Mouse (Mus musculus): ENCODE results near the gene Olfr782. TPM values are rescaled to one million over a fixed set of nuclear protein-coding genes. Genes with fewer than 3 reads are reported as not detected.
"Not testable (repeated sequence)": the region's sequence is repeated elsewhere in the genome, so short reads cannot be mapped to it uniquely, and the experiment has no call there.

Gene Olfr782
- polyA plus RNA-seq (2015; fragmentation: Nextera tagmentation; extraction: Ambion mirVana): not detected in 2 replicates

DNA sequence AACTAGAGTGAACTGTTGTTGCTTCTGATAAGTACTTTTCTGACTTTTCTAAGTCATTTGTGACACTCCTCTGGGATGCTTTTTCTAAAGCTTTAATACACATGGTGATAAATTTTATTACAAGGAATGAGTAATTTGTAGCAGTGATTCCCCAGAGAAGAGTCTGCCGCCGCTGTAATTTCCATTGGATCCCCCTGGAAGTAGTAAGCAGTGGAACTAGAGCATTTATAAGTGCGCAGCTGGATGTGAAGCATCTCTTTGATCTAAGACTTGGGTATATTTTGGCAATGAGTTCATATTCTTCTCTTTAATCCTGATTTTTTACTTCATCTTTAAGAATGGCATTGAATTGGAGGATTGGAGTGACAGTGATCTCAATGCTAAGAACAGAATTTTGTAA, at the start of gene Olfr782:
Olfr782 (plus strand) TSS at position 301 of the 400 bp plus-strand sequence.
- Histone ChIP-seq H3K27ac (no peak within 1 kb of the TSS), H3K36me3 (replicated peaks) (no peaks in the 10 kb centered on the region), H3K9ac (no peak within 1 kb of the TSS), H3K27me3 (replicated peaks) (no peaks in the 10 kb centered on the region), H3K9me3 (no peaks in the 10 kb centered on the region), H3K4me1 (no peaks in the 10 kb centered on the region), H3K4me2 (no peak within 1 kb of the TSS), H3K4me3 (no peak within 1 kb of the TSS)
- 89% methylated on average over 3 of the region's 3 CpGs for WGBS
- no peak for ATAC-seq (replicated peaks)

DNA sequence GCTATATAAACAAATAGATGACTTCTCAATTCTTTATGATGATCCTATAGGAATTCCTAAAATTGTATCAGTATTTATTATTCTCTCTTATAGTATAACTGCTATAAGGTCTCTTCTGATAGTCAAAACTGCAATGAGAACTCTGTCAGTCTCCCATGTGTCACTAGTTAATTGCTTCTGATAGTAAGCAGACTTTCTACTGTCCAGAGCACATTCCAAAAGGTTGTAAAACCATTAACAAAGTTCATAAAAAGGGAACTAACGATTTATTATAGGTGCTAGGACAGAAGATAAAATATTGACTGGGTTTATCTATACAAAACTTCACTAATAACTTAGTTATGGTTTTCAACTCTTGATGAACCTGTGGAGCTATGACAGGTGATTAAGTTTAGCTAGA, 35.7 kb upstream of the Olfr782 start:
- H3K4me1 ChIP-seq; H3K9ac ChIP-seq; H3K36me3 ChIP-seq (replicated peaks); H3K27me3 ChIP-seq (replicated peaks); H3K27ac ChIP-seq; H3K4me2 ChIP-seq; H3K4me3 ChIP-seq; ATAC-seq (replicated peaks); H3K9me3 ChIP-seq: not testable (repeated sequence)
- WGBS: 62% methylated on average over 1 of the region's 1 CpGs

DNA sequence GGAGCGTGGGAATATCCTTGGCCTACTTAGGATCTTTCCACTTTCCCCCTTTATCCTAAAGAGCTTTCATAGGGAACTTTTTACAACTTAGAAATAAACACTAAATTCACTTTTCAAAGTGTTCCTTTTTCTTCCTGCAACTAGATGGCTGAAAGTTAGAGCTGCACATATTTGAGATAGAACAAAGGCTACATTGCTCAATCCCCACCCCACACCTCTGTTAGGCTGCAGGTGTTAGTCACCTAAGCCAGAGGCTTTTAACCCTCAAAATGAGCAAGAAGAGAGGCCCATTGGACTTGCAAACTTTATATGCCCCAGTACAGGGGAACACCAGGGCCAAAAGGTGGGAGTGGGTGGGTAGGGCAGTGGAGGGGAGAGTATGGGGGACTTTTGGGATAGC, 35.1 kb upstream of the Olfr782 start:
- H3K9me3 ChIP-seq; H3K27ac ChIP-seq; H3K9ac ChIP-seq; ATAC-seq (replicated peaks); H3K4me2 ChIP-seq; H3K27me3 ChIP-seq (replicated peaks); H3K4me1 ChIP-seq; H3K36me3 ChIP-seq (replicated peaks); H3K4me3 ChIP-seq: not testable (repeated sequence)
- no CpG with 5 or more reads among the region's 1 CpGs for WGBS

DNA sequence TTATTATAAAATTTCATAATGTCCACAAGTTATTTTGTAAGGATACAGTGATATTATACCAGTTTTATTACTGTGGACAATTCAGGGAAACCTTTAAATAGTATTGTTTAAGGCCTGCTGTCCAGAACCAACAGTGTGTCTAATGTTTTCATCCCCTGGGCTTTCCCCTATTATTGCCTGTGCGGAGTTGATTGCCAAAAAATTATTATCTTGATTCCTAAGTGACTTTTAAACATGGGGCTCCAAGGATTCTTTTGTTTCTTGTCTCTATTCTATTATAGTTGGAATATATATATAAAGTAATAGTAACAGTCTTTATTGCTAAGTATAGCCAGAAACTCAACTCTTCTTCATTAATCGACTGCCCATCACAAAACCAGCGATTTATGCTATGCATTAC, 30.8 kb upstream of the Olfr782 start, which contains the start of gene Olfr780:
Olfr780 (plus strand) TSS at position 301 of the 400 bp plus-strand sequence.
- no peaks in the 10 kb centered on the region for H3K27me3 ChIP-seq (replicated peaks)
- no peaks in the 10 kb centered on the region for H3K4me1 ChIP-seq
- H3K4me3 ChIP-seq: no peak within 1 kb of the TSS
- H3K9me3 ChIP-seq: no peaks in the 10 kb centered on the region
- no peaks in the 10 kb centered on the region for H3K36me3 ChIP-seq (replicated peaks)
- H3K4me2 ChIP-seq: no peak within 1 kb of the TSS
- ATAC-seq (replicated peaks): no peak
- no peak within 1 kb of the TSS for H3K9ac ChIP-seq
- H3K27ac ChIP-seq: no peak within 1 kb of the TSS
- 90% methylated on average over 3 of the region's 3 CpGs for WGBS

DNA sequence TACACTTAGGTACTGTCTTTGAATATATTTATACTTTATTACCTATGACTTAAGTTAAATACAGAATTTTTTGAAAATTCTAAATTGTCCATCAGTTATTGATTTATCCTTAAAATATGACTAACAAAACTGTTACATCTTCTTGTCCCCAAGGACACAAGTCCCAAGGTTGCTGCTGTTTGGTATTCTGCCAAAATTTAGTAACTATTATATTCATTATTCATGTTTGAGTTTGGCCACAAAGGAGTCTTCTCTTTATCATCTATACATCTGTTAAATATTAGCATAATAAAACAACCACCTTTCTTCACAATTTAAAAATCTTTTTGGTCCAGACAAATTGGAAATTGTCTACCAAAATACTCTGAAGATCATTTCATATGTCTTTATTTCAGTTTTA, 20.1 kb upstream of the Olfr782 start, which contains the start of gene Olfr781:
Olfr781 (plus strand) TSS at position 301 of the 400 bp plus-strand sequence.
- Histone ChIP-seq H3K9me3 (no peaks in the 10 kb centered on the region), H3K9ac (no peak within 1 kb of the TSS), H3K27me3 (replicated peaks) (no peaks in the 10 kb centered on the region), H3K4me2 (no peak within 1 kb of the TSS), H3K27ac (no peak within 1 kb of the TSS), H3K36me3 (replicated peaks) (no peaks in the 10 kb centered on the region), H3K4me3 (no peak within 1 kb of the TSS), H3K4me1 (no peaks in the 10 kb centered on the region)
- no peak for ATAC-seq (replicated peaks)

DNA sequence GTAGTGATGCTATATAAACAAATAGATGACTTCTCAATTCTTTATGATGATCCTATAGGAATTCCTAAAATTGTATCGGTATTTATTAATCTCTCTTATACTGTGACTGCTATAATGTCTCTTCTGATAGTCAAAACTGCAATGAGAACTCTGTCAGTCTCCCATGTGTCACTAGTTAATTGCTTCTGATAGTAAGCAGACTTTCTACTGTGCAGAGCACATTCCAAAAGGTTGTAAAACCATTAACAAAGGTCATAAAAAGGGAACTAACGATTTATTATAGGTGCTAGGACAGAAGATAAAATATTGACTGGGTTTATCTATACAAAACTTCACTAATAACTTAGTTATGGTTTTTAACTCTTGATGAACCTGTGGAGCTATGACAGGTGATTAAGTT, 3.8 kb downstream of the Olfr782 start:
- not testable (repeated sequence) for ATAC-seq (replicated peaks); H3K27me3 ChIP-seq (replicated peaks); H3K4me2 ChIP-seq; H3K4me3 ChIP-seq; H3K36me3 ChIP-seq (replicated peaks); H3K4me1 ChIP-seq; H3K27ac ChIP-seq; H3K9ac ChIP-seq; H3K9me3 ChIP-seq
- 86% methylated on average over 2 of the region's 2 CpGs for WGBS

DNA sequence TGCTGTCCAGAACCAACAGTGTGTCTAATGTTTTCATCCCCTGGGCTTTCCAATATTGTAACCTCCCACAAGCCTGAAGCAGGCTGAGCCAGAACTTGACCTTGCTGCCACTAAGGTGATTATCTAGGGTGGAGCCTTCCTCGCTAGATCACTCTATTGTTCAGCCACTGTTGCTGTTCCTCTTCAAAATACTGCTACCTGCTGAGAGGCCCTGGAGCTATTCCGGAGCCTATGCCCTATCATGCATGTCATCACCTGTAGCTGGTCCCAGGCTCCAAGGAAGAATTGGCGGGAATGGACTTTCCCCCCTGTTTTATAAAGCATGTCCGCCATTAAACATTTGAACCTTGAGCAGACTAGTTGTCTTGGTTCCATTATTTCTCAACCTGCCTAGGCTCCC, 7.8 kb downstream of the Olfr782 start:
- H3K4me1 ChIP-seq; H3K9me3 ChIP-seq; ATAC-seq (replicated peaks); H3K36me3 ChIP-seq (replicated peaks); H3K4me2 ChIP-seq; H3K27me3 ChIP-seq (replicated peaks); H3K9ac ChIP-seq; H3K27ac ChIP-seq; H3K4me3 ChIP-seq: not testable (repeated sequence)
- WGBS: 87% methylated on average over 4 of the region's 4 CpGs

DNA sequence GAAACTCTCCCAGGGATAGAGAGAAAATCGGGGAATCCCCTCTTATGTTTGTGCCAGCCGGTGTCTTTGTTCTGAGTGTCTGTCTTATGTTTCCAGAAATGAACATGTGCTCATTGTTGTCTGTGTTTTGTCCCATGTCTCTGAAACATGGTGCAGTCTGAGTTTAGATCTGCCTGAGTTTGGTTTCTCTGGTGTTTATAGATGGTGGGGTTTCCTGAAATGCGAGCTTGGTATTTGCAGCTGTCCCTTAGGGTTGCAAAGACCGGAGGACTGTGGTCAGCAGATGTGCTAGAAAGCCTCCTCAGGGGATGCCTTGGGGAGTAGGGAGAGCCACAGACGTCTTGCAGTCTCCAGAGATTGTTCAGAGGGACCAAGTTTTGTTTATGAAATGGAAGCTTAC, 8.7 kb downstream of the Olfr782 start:
- Histone ChIP-seq H3K4me3 (no peak overlapping the region), H3K27me3 (replicated peaks) (no peaks in the 10 kb centered on the region), H3K36me3 (replicated peaks) (no peaks in the 10 kb centered on the region), H3K4me2 (no peak overlapping the region), H3K4me1 (no peaks in the 10 kb centered on the region), H3K9me3 (no peaks in the 10 kb centered on the region), H3K27ac (no peak overlapping the region), H3K9ac (no peak overlapping the region)
- 79% methylated on average over 5 of the region's 5 CpGs for WGBS
- ATAC-seq (replicated peaks): no peak

DNA sequence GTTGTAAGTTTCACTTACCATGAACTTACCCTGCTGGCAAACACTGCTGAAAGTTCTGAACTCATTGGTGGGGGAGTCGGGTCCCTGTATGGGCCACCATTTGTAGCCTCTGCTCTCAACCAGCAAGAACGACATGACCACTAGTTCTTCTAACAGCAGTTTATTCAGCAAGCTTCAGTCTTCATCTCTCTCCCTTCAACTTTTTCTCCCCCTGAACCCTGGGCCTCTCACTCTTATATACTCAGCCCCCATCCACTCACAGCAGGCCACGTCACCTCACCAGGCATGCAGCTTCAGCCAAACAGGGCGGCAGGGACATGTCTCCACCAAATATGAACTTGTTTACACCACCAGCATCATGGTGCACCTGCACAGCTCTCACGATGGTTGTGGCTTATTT, 25.4 kb downstream of the Olfr782 start:
- 89% methylated on average over 5 of the region's 5 CpGs for WGBS
- H3K4me1 ChIP-seq: not testable (repeated sequence)

DNA sequence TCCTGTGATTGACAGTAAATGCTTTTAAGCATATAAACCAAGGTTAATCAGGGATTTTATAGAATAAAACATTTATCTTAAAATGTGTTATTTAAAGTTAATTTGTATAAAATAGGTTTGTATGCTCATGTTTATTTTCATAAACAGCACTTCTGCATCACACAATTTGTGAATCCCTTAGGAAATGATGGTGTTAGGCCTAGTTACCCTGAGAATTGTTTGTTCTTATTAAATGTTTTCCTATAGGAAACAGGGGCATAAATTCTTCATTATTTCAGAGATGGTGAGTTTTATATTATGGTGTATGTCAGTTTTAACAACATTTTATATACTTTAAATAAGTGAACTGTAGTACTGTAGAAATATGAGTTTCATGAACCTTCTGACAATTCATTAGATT, 35.1 kb downstream of the Olfr782 start, which contains the start of gene Olfr784:
Olfr784 (plus strand) TSS at position 301 of the 400 bp plus-strand sequence.
- ATAC-seq (replicated peaks): no peak
- H3K9ac ChIP-seq: no peak within 1 kb of the TSS
- H3K27ac ChIP-seq: no peak within 1 kb of the TSS
- H3K4me2 ChIP-seq: no peak within 1 kb of the TSS
- H3K4me1 ChIP-seq: no peaks in the 10 kb centered on the region
- no peak within 1 kb of the TSS for H3K4me3 ChIP-seq
- no peaks in the 10 kb centered on the region for H3K36me3 ChIP-seq (replicated peaks)
- H3K27me3 ChIP-seq (replicated peaks): no peaks in the 10 kb centered on the region
- H3K9me3 ChIP-seq: no peaks in the 10 kb centered on the region

More for the DNA sequence above, 25.4 kb downstream of the Olfr782 start:
- ATAC-seq (replicated peaks); H3K4me2 ChIP-seq; H3K9ac ChIP-seq; H3K27me3 ChIP-seq (replicated peaks); H3K36me3 ChIP-seq (replicated peaks); H3K9me3 ChIP-seq; H3K4me3 ChIP-seq; H3K27ac ChIP-seq: not testable (repeated sequence)

DNA sequence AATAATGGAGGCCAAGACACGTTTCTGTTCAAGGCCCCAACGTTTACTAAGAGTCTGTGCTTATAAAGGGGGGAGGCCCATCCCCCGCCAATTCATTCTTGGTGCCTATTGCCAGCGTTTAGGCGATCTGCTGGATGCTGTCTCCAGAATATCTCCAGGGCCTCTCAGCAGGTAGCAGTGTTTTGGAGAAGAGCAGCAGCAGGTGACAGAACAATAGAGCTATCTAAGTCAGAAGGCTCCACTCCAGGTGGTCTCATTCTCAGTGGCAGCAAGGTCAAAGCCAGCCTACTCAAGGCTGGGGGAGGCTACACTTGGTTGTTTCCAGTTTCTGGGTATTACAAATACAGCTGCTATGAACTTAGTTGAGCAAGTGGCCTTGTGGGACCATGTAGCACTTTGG, 52.2 kb downstream of the Olfr782 start:
- Histone ChIP-seq H3K4me3 (no peak overlapping the region), H3K27me3 (replicated peaks) (no peaks in the 10 kb centered on the region), H3K9ac (no peak overlapping the region), H3K4me1 (no peaks in the 10 kb centered on the region), H3K27ac (no peak overlapping the region), H3K9me3 (no peaks in the 10 kb centered on the region), H3K4me2 (no peak overlapping the region), H3K36me3 (replicated peaks) (no peaks in the 10 kb centered on the region)
- ATAC-seq (replicated peaks): no peak
- WGBS: 45% methylated on average over 5 of the region's 5 CpGs

Data from midbrain, embryonic 15.5 days (tissue).